Mouse (Mus musculus) left cerebral cortex, adult 2 months (tissue): ENCODE data around the gene Gm38392. TPM values are rescaled to one million over a fixed set of nuclear protein-coding genes. Genes with fewer than 3 reads are reported as not detected.

Experiments used
- DNase-seq, 2 experiments: peaks; one replicate each; pipeline ENCODE4 v3.0.0; 2021 to 2022; ENCODE audit warnings: low spot score in 2 of 2, mixed read lengths in 1 of 2; ENCODE audit errors: extremely low spot score in 1 of 2
- H3K27ac ChIP-seq: fragments of 200-600 bp; 2 replicates; pipeline ENCODE4 v1.8.1; 2022
- H3K4me3 ChIP-seq: fragments of 200-600 bp; 2 replicates; pipeline ENCODE4 v1.8.1; 2022
- CTCF ChIP-seq: fragments of 200-600 bp; IDR thresholded peaks from 2 replicates; pipeline ENCODE4 v1.8.1; 2022; ENCODE audit warnings: antibody characterized with exemption, mild to moderate bottlenecking, moderate library complexity
- intact Hi-C: fragments of 180-260 bp; cut with DNase I; formaldehyde crosslinking; loops from one replicate; pipeline ENCODE4 v1.15.1; 2025
- total RNA-seq, 2 experiments: library from RNA; stranded (reverse); gene quantifications; 2 replicates each; pipeline ENCODE4 v1.2.3; 2021

Gm38392 gene
- total RNA-seq, 2 experiments from 2014 or later = 0.59 TPM; not detected in 1

DNA sequence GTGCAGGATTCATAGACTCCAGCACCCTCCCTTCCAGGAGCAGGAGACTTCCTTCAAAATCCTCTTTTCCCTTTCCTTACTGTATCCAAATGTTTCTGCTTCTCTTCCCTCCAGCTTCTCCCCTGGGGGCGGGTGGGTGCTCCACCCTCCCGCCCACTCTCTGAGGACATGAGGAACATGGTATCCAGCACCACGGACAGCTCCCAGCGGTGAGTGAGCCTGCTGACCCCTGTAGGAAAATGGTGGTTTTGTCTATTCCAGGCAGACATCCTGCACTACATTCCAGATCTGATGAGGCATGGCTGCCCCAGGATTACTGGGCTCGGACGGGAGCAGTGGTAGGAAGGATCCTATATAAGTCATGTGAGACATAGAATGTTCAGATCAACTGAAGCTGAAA, 66.2 kb downstream of the Gm38392 start:
- TF ChIP-seq CTCF = no peak; the same call in 1 of the 2 replicates
- Histone ChIP-seq H3K4me3 (no peak overlapping the region), H3K27ac (peak overlapping the region; percentile 95)
- DNase-seq = no peak
- intact Hi-C loops = no loop called here

- no peak for DNase-seq
- Histone ChIP-seq H3K4me3 (no peak overlapping the region), H3K27ac (peak overlapping the region; percentile 95)
- TF ChIP-seq CTCF = no peak
- intact Hi-C loops = no loop called here
These were observed 67.1 kb downstream of the Gm38392 start for GRCm38 (mm10) chr3:88219940-88220339.

- peak overlapping the region; percentile 83 for H3K27ac ChIP-seq
- intact Hi-C loops = loop anchor here (2.0 kb wide), 1 partner anchor 17 kb away; no protein-coding TSS in a partner anchor
- H3K4me3 ChIP-seq = peak overlapping the region; percentile 31
- no peak for DNase-seq
- no peak for TF ChIP-seq CTCF
These were observed 69.3 kb downstream of the Gm38392 start for GRCm38 (mm10) chr3:88217679-88218078.

DNA sequence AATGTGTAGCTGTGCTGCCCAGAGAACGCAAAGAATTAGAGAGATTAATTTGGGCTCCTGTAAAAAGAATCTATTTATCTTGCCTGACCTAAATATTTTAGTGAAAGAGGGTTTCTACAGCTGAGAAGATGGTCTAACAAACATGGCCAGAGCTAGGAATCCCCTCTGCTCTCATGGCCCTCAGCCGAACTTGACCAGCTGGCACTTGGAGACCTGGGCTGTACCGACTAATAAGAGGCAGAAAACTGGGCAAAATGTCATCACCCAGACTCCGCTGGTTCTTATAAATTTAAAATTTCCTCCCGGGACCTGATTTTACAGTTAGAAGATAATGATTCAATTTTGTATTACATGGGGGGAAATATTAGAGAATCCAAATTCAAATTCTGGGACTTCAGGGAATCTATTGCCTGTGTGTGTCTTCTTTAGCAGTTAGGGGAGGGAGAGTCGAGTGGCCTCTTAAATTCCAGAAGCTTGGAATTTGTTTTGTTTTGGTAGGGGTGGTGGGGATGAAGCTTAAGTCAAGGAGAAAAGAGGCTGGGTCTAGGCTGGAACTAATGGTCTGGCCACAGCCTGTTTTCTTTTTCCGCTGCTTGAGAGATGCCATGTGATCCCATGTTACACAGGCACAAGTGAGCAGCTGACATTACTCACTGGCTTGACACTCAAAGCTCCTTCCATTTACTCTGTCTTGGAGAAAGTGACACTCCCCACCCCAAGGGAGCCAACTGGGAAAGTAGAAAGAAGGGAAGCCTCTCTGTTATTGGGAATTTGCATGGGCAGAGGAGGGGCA, 70.3 kb downstream of the Gm38392 start:
- peak overlapping the region; percentile 51 for H3K4me3 ChIP-seq
- no peak for DNase-seq
- peak overlapping the region; percentile 95 for H3K27ac ChIP-seq
- intact Hi-C loops = loop anchor here (2.0 kb wide), 1 partner anchor 16 kb away; no protein-coding TSS in a partner anchor
- TF ChIP-seq CTCF = no peak

GRCm38 (mm10) chr3:88216116-88216515, 70.9 kb downstream of the Gm38392 start:
- peak overlapping the region; percentile 51 for H3K4me3 ChIP-seq
- intact Hi-C loops = loop anchor here (2.0 kb wide), 1 partner anchor 15 kb away; no protein-coding TSS in a partner anchor
- no peak for DNase-seq
- peak overlapping the region; percentile 95 for H3K27ac ChIP-seq
- TF ChIP-seq CTCF = no peak

DNA sequence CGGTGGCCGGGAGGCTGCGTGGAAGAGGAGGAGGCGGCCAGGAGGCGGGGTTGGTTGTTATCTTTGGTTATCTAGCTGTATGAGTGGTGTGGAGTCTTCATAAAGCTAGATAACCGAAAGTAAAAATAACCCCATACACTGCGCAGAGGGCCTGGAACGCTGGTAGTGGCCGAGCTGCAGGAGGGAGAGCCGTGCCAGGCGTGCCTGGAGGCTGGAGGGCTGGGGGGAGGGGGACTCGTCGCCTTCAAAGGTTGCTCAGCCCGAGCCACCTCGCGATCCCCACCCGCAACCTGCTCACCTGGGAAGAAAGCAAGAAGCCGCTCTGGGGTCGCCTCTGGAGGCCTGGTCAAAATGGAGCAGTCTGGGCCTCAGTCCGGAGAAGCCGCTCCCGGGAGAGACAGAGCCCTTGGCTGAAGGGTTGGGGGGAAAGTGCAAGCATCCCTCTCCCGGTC, 71.4 kb downstream of the Gm38392 start:
- no peak for DNase-seq
- no peak for TF ChIP-seq CTCF
- intact Hi-C loops = loop anchor here (2.0 kb wide), 1 partner anchor 15 kb away; no protein-coding TSS in a partner anchor

DNA sequence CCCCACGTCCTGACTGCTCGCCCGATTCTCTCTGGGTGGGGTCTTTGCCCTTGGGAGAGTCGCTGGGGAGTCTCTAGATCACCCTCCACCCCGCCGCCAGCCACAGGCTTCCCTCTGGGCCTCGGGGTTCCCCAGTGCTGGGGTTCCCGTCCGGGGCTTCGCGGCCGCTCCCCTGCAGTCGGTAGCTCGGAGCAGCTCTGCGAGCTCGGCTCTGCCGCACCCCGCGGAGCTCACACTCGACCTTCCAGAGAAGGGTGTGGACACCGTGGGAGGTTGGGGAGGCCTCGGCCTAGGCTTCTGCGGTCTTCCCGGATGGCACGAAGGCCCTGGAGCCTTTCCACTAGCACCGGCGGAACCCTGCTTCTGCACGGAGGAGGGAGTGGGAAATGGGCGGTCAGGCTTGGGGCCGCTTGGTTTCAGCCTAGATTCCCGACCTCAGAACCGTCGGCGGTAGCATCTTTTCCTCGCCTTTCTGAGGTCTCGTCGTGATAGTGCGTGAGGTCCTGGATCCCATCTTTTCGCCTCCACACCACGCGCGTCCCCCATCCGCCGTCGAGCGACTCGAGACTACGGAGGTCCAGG, 71.9 kb downstream of the Gm38392 start:
- peak overlapping the region; percentile 51 for H3K4me3 ChIP-seq
- intact Hi-C loops = no loop called here
- DNase-seq = no peak
- no peak for TF ChIP-seq CTCF
- peak overlapping the region; percentile 95 for H3K27ac ChIP-seq

More for the DNA sequence above, 71.4 kb downstream of the Gm38392 start:
- Histone ChIP-seq H3K27ac (peak overlapping the region; percentile 95), H3K4me3 (peak overlapping the region; percentile 51)

GRCm38 (mm10) chr3:88214197-88214938, 72.6 kb downstream of the Gm38392 start:
- peak overlapping the region; percentile 51 for H3K4me3 ChIP-seq
- intact Hi-C loops = no loop called here
- TF ChIP-seq CTCF = no peak
- peak overlapping the region; percentile 95 for H3K27ac ChIP-seq
- peak; percentile 79 to 82 for DNase-seq

- TF ChIP-seq CTCF = no peak
- DNase-seq = no peak
- Histone ChIP-seq H3K4me3 (peak overlapping the region; percentile 51), H3K27ac (peak overlapping the region; percentile 81)
- intact Hi-C loops = no loop called here
These were observed 74.0 kb downstream of the Gm38392 start for GRCm38 (mm10) chr3:88213019-88213418.

DNA sequence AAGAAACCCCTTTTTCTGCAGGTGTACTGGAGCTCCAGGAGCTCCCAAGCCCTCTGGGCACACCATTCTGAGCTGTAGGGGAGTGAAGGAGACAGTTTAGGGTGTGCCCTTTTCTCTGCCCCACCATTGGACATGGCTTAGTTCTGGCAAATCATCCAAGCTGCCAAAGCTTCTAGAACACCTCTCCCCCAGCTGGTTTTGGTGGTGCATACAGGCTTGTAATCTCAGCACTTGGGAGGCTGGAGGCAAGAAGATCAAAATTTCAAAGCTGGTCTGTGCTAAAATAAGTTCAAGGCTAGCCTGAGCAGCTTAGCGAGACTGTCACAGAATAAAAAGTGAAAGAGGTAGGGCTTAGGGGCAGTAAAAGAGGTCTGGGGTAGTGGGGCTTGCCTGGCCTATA, 74.7 kb downstream of the Gm38392 start:
- H3K27ac ChIP-seq = peak overlapping the region; percentile 61
- H3K4me3 ChIP-seq = peak overlapping the region; percentile 71
- DNase-seq = peak in 1 of 2 experiments; percentile 9
- intact Hi-C loops = no loop called here
- no peak for TF ChIP-seq CTCF

DNA sequence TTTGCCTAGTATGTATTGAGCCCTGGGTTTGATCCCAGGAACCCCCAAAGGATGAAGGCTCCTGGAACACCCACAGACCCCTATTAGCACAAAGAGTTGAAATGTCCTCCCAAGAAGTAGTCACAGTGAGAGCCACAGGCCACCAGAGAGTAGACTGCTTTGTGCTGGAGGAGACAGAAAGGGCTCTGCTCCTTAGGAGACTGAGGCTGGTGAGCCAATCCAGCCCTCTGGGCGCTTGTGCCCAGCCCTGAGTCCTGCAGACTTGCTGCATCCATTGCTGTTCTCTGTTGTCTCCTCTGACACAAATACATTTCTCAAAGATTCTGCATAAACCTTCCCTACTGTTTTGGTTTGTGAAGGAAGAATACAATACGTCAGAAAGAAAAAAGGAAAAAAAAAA, 76.1 kb downstream of the Gm38392 start:
- peak overlapping the region; percentile 71 for H3K4me3 ChIP-seq
- TF ChIP-seq CTCF = no peak
- DNase-seq = peak in 1 of 2 experiments; percentile 9
- H3K27ac ChIP-seq = peak overlapping the region; percentile 93
- intact Hi-C loops = no loop called here
